Mouse (Mus musculus) C2C12 (cell line): ENCODE results near the gene Fars2.

Source experiments
- CEBPB ChIP-seq: IDR thresholded peaks from one replicate; pipeline ENCODE4 v1.6.1; 2011; ENCODE audit warnings: low read depth, mild to moderate bottlenecking, control low read depth, moderate library complexity
- CTCF ChIP-seq: IDR thresholded peaks from one replicate; pipeline ENCODE4 v1.5.1; 2011; ENCODE audit not compliant: control insufficient read depth, insufficient read depth, insufficient read length
- FOSL1 ChIP-seq: IDR thresholded peaks from one replicate; pipeline ENCODE4 v1.8.0; 2011; ENCODE audit warnings: mild to moderate bottlenecking, low read length; ENCODE audit not compliant: poor library complexity, insufficient read depth, severe bottlenecking
- MAX ChIP-seq: IDR thresholded peaks from one replicate; pipeline ENCODE4 v1.6.1; 2011; ENCODE audit warnings: mild to moderate bottlenecking, control low read depth
- MYOG ChIP-seq: IDR thresholded peaks from one replicate; pipeline ENCODE4 v1.6.1; 2011; ENCODE audit not compliant: control insufficient read depth, insufficient read length; ENCODE audit errors: extremely low read depth
- USF1 ChIP-seq: IDR thresholded peaks from one replicate; pipeline ENCODE4 v1.6.1; 2011; ENCODE audit warnings: low read depth, mild to moderate bottlenecking, control low read depth, moderate library complexity

DNA sequence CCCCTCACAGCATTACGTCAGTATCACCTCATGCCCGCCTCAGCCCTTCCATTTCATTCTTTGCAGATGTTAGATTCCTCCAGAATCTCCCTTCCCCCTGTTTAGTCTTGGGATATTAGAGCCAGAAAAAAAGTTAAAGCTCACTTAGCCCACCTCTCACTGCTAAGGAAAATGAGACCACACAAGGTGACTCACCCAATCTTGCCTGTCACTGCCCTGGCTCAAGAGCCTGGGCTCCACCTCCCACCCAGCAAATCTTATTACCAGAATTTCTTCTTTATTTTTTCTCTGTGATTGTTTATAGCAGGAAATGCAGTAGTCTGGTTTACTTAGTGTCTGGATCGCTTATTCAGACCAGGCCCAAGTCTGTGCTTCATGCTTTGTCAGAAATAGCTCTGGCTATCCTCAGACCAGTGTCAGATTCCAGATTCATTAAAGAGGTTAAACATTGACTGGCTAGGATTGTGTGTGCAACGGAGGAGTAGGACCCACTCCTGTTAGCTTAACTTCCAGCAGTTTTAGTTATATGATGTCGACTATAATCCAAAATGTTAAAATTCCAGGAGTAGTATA is 412.3 kb downstream of the Fars2 start:
- TF ChIP-seq CTCF (no peak), USF1 (no peak), FOSL1 (no peak), CEBPB (no peak), MAX (no peak), MYOG (no peak)
